Mouse (Mus musculus) liver, embryonic 16.5 days (tissue): Measurements from ENCODE around the gene Hebp1. TPM values are rescaled to one million over a fixed set of nuclear protein-coding genes. Genes with fewer than 3 reads are reported as not detected.

ENCODE experiments used
- ATAC-seq: fragments of 200-750 bp; cut with Nextera tagmentation; 2 replicates; pipeline ENCODE4 v1.8.0; 2017; ENCODE audit warnings: low read depth, mild to moderate bottlenecking, moderate number of reproducible peaks, moderate library complexity
- H3K27ac ChIP-seq: fragments of 300-500 bp; sonication (generic); 2 replicates; pipeline ENCODE4 v1.5.1; 2014; ENCODE audit warnings: mild to moderate bottlenecking, low read length
- H3K27me3 ChIP-seq: fragments of 300-500 bp; sonication (generic); 2 replicates; pipeline ENCODE4 v1.6.1; 2014; ENCODE audit warnings: low read depth, low read length, mixed read lengths; ENCODE audit not compliant: control insufficient read depth, insufficient read depth
- H3K36me3 ChIP-seq: fragments of 300-500 bp; sonication (generic); 2 replicates; pipeline ENCODE4 v1.6.1; 2014; ENCODE audit warnings: mild to moderate bottlenecking; ENCODE audit not compliant: control insufficient read depth, insufficient read depth
- H3K4me1 ChIP-seq: fragments of 300-500 bp; sonication (generic); 2 replicates; pipeline ENCODE4 v1.6.1; 2014; ENCODE audit warnings: low read depth, low read length, mixed read lengths; ENCODE audit not compliant: control insufficient read depth
- H3K4me2 ChIP-seq: fragments of 300-500 bp; sonication (generic); 2 replicates; pipeline ENCODE4 v1.6.1; 2014; ENCODE audit warnings: low read depth, low read length, mixed read lengths
- H3K4me3 ChIP-seq: fragments of 300-500 bp; sonication (generic); 2 replicates; pipeline ENCODE4 v1.5.1; 2014; ENCODE audit warnings: low read depth, mild to moderate bottlenecking, low read length
- H3K9ac ChIP-seq: fragments of 300-500 bp; sonication (generic); 2 replicates; pipeline ENCODE4 v1.6.1; 2014; ENCODE audit warnings: low read depth, low read length
- H3K9me3 ChIP-seq: fragments of 300-500 bp; sonication (generic); replicated peaks from 2 replicates; pipeline ENCODE4 v1.6.1; 2016; ENCODE audit warnings: low read length; ENCODE audit not compliant: control insufficient read depth
- WGBS: fragments of 180-500 bp; shearing (Covaris S2); extraction: QIAGEN DNeasy Blood & Tissue Kit; methylation state at CpG from one replicate; pipeline ENCODE4 v1.1.7; 2014; ENCODE audit not compliant: insufficient replicate concordance; 5-methylcytosine and 5-hydroxymethylcytosine counted together
- polyA plus RNA-seq: library from polyadenylated mRNA; unstranded; fragments of >200 nt; fragmentation: Nextera tagmentation; extraction: Ambion mirVana; gene quantifications from 2 replicates; pipeline ENCODE4 v1.2.1, GENCODE M21; 2015

Gene Hebp1
- polyA plus RNA-seq, 1 experiment from 2014 or later: 134 TPM

GRCm38 (mm10) chr6:135135735-135136134 is 62.1 kb downstream of the Hebp1 start:
- H3K9ac ChIP-seq: no peak overlapping the region
- H3K27ac ChIP-seq: no peak overlapping the region
- no peak overlapping the region for H3K4me3 ChIP-seq
- peaks cover 46% of the 10 kb centered on the region for H3K36me3 ChIP-seq
- H3K27me3 ChIP-seq: no peaks in the 10 kb centered on the region
- H3K4me2 ChIP-seq: no peak overlapping the region
- WGBS: 36% methylated on average over 4 of the region's 4 CpGs
- H3K4me1 ChIP-seq: no peaks in the 10 kb centered on the region
- no peak for ATAC-seq
- no peaks in the 10 kb centered on the region for H3K9me3 ChIP-seq

- Histone ChIP-seq H3K27me3 (no peaks in the 10 kb centered on the region), H3K4me2 (no peak overlapping the region), H3K4me1 (no peaks in the 10 kb centered on the region), H3K4me3 (no peak overlapping the region), H3K27ac (no peak overlapping the region), H3K36me3 (peaks cover 35% of the 10 kb centered on the region), H3K9me3 (no peaks in the 10 kb centered on the region), H3K9ac (no peak overlapping the region)
- 92% methylated on average over 9 of the region's 9 CpGs for WGBS
- ATAC-seq: no peak
Observed at GRCm38 (mm10) chr6:135133486-135133885, 64.3 kb downstream of the Hebp1 start.

GRCm38 (mm10) chr6:135133086-135133485 is 64.7 kb downstream of the Hebp1 start:
- Histone ChIP-seq H3K9ac (no peak overlapping the region), H3K36me3 (peaks cover 32% of the 10 kb centered on the region), H3K4me1 (no peaks in the 10 kb centered on the region), H3K4me3 (no peak overlapping the region), H3K9me3 (no peaks in the 10 kb centered on the region), H3K27me3 (no peaks in the 10 kb centered on the region), H3K27ac (no peak overlapping the region), H3K4me2 (no peak overlapping the region)
- 87% methylated on average over 7 of the region's 7 CpGs for WGBS
- no peak for ATAC-seq

- Histone ChIP-seq H3K4me2 (no peak overlapping the region), H3K4me3 (no peak overlapping the region), H3K36me3 (no peaks in the 10 kb centered on the region), H3K27me3 (no peaks in the 10 kb centered on the region), H3K9me3 (no peaks in the 10 kb centered on the region), H3K4me1 (no peaks in the 10 kb centered on the region), H3K9ac (no peak overlapping the region), H3K27ac (no peak overlapping the region)
- no peak for ATAC-seq
- 38% methylated on average over 5 of the region's 5 CpGs for WGBS
Observed at GRCm38 (mm10) chr6:135124755-135125380, 73.0 kb downstream of the Hebp1 start.

- no peak for ATAC-seq
- no peaks in the 10 kb centered on the region for H3K27me3 ChIP-seq
- 66% methylated on average over 5 of the region's 5 CpGs for WGBS
Observed at GRCm38 (mm10) chr6:135118183-135118582, 79.6 kb downstream of the Hebp1 start, which contains the start of gene Gprc5d. Gprc5d (minus strand) TSS chr6:135118283.

GRCm38 (mm10) chr6:135116479-135116878 is 81.3 kb downstream of the Hebp1 start:
- Histone ChIP-seq H3K36me3 (no peaks in the 10 kb centered on the region), H3K9ac (no peak overlapping the region), H3K4me1 (no peaks in the 10 kb centered on the region), H3K4me2 (no peak overlapping the region), H3K27me3 (no peaks in the 10 kb centered on the region), H3K9me3 (no peaks in the 10 kb centered on the region), H3K4me3 (no peak overlapping the region), H3K27ac (no peak overlapping the region)
- no peak for ATAC-seq
- WGBS: 42% methylated on average over 8 of the region's 8 CpGs

More at GRCm38 (mm10) chr6:135118183-135118582, 79.6 kb downstream of the Hebp1 start, which contains the start of gene Gprc5d:
- H3K4me3 ChIP-seq: no peak within 1 kb of the TSS
- H3K9ac ChIP-seq: no peak within 1 kb of the TSS
- no peak within 1 kb of the TSS for H3K27ac ChIP-seq
- no peaks in the 10 kb centered on the region for H3K4me1 ChIP-seq
- H3K4me2 ChIP-seq: no peak within 1 kb of the TSS
- H3K9me3 ChIP-seq: no peaks in the 10 kb centered on the region
- no peaks in the 10 kb centered on the region for H3K36me3 ChIP-seq

GRCm38 (mm10) chr6:135113114-135113436 is 84.7 kb downstream of the Hebp1 start:
- no peaks in the 10 kb centered on the region for H3K27me3 ChIP-seq
- no peak overlapping the region for H3K27ac ChIP-seq
- H3K36me3 ChIP-seq: no peaks in the 10 kb centered on the region
- H3K9me3 ChIP-seq: no peaks in the 10 kb centered on the region
- no peak overlapping the region for H3K4me2 ChIP-seq
- no peak overlapping the region for H3K9ac ChIP-seq
- ATAC-seq: no peak
- no peak overlapping the region for H3K4me3 ChIP-seq
- no peaks in the 10 kb centered on the region for H3K4me1 ChIP-seq
- WGBS: 28% methylated on average over 6 of the region's 6 CpGs

GRCm38 (mm10) chr6:135112411-135113113 is 85.3 kb downstream of the Hebp1 start:
- no peak overlapping the region for H3K27ac ChIP-seq
- no peaks in the 10 kb centered on the region for H3K4me1 ChIP-seq
- H3K27me3 ChIP-seq: no peaks in the 10 kb centered on the region
- no peaks in the 10 kb centered on the region for H3K36me3 ChIP-seq
- H3K9ac ChIP-seq: no peak overlapping the region
- no peak overlapping the region for H3K4me3 ChIP-seq
- H3K4me2 ChIP-seq: no peak overlapping the region
- no peak for ATAC-seq
- H3K9me3 ChIP-seq: no peaks in the 10 kb centered on the region
- 21% methylated on average over 7 of the region's 7 CpGs for WGBS

GRCm38 (mm10) chr6:135107014-135107413 is 90.8 kb downstream of the Hebp1 start:
- H3K9me3 ChIP-seq: no peaks in the 10 kb centered on the region
- 68% methylated on average over 6 of the region's 6 CpGs for WGBS
- H3K4me2 ChIP-seq: no peak overlapping the region
- H3K27ac ChIP-seq: no peak overlapping the region
- H3K9ac ChIP-seq: no peak overlapping the region
- H3K36me3 ChIP-seq: no peaks in the 10 kb centered on the region
- no peak for ATAC-seq
- H3K27me3 ChIP-seq: no peaks in the 10 kb centered on the region
- H3K4me1 ChIP-seq: no peaks in the 10 kb centered on the region
- no peak overlapping the region for H3K4me3 ChIP-seq
